Mouse (Mus musculus) c-Kit-positive CD71-positive TER-119-negative erythroid progenitor cells, embryonic 14.5 days (primary cell): ENCODE measurements around the gene Mas1.

ENCODE experiments used
- DNase-seq: peaks from one replicate; pipeline ENCODE4 v3.0.0-alpha.2; 2013; ENCODE audit warnings: low read depth

Mas1 gene

DNA sequence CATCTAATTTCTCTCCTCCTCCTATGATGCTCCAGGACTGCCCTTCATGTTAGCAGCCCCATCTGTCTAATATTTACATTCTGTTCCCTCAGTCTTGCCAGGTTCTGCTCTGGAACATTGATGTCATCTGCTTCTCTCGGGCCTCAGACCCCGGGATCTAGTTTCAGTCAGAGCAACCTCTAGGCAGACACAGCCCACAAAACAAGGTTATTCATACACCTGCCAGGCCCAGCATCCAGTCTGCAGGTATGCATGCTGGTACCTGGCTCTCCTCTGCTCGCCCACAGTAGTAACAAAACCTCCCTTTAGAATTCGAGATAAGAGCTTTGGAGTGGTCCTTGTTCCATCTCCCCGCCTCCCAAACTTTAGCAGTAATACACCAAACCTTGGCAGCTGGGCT, 37.6 kb downstream of the Mas1 start:
- DNase-seq = no peak

DNA sequence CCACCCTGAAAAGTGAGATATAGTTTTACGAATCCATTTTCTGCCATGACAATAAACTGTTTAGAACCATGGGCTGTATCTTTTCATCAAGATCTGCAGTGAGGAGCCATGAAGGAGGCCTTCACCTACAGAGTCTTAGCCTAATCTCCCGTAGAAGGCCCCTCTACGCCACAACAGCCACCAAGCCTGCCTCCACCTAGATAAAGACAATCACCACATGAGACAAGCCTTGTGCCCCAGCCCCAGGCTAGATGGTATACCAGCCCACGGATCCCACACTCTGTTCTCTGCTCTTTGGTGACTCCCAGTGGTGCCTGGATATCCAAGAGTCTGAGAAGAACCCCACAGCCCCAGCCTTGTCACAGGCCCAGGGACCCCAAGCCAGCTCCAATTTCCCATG, 52.1 kb downstream of the Mas1 start:
- DNase-seq = peak; percentile 35

GRCm38 (mm10) chr17:12814502-12814901, 53.4 kb downstream of the Mas1 start:
- DNase-seq = no peak

- no peak for DNase-seq
Observed at GRCm38 (mm10) chr17:12810973-12811303, 57.0 kb downstream of the Mas1 start.

DNA sequence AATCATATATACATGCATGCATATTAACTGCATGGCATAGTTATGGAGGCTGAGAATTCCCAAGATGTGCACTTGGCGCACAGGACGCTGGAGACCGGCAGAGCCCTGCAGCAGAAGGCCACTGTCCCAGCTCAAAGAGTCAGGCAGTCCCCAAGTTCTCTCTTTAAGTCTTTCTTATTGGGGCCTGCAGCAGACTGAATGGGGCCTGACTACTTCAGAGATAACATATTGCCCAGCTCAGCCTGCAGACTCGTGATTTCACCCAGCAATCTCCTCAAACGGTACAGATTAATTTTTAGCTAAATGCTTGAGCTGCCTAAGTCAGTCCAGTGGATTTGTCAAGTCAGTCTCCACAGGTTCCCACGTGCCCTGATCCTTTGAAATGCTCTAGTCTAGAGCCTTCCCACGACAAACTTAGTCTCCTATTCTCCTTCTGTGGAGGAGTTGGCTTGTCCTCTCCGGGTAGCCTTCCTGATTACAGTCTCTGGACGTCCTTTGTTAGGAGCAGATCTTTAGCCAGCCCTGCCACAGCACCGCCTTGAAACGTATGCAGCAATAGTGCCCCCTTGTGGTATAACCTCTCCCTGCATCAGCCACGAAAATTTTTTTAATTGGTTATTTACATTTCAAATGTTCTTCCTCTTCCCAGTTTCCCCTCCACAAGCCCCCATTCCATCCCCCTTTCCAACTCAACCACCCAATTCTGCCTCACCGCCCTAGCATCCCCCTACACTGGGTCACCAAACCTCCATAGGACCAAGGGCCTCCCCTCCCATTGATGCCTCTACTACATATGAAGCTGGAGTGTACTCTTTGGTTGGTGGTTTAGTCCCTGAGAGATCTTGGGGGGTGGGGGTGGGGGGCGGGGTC, 57.6 kb downstream of the Mas1 start:
- peak; percentile 42 for DNase-seq

GRCm38 (mm10) chr17:12808851-12809250, 59.1 kb downstream of the Mas1 start:
- DNase-seq = no peak

GRCm38 (mm10) chr17:12804584-12805445, 63.1 kb downstream of the Mas1 start:
- DNase-seq = no peak

DNA sequence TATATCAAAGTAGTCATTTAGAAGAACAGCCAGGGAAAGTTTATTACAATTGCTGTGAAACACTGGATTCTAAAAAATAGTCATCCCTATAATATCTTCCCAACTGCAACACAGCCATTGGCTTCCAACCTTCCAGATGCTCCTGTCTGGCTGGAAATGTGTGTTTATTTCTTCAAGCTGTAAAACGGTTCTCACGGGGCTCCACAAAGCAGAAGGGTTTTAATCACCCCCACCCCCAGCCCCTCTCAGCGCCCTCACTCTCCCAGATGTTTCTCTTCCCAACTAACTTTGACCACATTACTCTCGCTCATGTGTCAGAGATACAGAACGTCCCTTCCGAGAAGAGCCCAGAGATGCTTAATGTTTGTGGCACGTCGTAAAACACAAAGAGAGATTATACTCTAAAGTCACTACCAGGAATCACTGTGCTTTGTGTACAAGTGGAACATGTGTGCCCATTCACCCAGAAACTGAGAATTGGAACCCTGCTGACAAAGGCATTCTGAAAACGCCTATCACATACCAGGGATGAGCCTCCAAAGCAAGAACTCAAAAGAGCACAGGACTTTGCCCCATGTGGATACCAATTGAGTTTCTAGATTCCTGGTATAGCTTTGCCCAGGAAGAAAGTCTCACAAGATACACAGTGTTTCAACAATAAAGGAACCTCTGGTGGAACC, 65.9 kb downstream of the Mas1 start:
- no peak for DNase-seq

DNA sequence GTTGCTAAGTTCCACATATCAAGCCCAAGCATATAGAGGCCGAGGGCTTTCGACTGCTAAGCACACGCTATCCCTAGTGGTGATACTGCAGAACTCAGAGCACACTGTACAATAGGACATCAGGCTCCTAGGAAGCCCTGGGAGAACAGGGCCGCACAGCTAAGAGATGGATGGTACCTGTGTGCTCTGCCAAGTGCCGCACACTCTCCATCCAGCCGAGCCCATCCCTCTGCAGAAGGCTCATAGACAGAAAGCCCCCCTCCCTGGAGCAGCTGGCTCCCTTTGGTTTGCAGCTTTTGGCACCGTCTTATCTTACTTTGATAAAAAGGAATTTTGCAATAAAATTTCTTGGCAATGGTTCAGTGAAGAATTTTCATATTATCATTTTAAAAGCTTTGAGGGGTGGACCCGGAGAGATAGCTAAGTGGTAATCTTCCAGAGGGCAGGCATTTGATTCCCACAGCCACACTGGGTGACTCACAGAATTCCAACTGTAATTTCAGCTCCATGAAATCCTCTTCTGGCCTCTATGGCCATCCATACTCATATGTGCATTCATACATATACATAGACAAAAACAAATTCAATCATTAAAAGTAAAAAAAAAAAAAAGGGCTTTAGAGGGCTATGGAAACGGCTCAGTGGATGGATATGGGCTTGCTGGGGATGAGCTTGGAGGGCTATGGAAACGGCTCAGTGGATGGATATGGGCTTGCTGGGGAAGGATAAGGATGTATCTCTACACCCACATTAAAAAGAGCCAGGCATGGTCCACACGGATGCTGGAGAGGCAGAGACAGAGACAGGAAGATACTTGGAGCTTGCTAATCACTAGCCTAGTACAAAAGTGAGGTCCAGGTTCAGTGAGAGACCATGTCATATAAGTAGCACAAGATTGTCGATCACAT, 68.3 kb downstream of the Mas1 start:
- DNase-seq = no peak

DNA sequence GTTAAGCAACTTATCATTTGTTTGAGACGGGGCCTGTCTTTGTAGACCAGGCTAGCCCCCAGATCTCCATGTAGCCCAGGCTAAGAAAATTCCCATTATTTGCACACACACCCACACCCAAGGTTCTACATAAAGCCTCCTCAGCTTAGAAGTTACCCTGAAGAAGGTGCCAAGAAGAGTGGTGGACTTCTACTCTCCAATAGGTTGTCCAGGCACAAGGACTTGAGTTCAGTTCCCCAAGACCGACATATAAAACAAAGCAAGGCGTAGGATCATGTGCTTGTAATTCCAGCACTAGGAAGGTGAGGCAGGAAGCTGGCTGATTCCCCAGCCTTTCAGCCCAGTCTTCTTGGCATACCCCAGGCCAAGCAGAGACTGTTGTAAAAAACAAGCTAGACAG, 69.4 kb downstream of the Mas1 start:
- DNase-seq = no peak

GRCm38 (mm10) chr17:12797427-12798029, 70.4 kb downstream of the Mas1 start:
- DNase-seq = no peak

DNA sequence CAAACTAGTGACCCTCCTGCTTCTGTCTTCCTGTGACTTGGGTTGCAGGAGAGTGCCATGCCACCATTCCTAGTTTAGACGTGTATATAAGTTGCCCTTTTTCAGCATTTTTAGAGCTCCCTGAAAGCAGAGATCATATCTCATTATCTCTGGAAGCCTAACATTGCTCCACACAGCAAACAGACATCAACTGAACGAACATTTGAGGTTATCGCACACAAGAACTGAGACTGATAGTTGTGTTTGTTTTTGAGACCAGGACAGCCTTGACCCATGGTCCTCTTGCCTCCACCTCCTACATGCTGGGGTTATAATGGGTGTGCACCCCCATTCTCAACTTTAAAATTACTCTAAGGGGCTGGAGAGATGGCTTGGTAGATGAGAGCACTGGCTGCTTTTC, 71.3 kb downstream of the Mas1 start:
- no peak for DNase-seq

GRCm38 (mm10) chr17:12793660-12794406, 74.1 kb downstream of the Mas1 start:
- DNase-seq = no peak

- no peak for DNase-seq
Observed at GRCm38 (mm10) chr17:12792422-12793206, 75.3 kb downstream of the Mas1 start.

DNA sequence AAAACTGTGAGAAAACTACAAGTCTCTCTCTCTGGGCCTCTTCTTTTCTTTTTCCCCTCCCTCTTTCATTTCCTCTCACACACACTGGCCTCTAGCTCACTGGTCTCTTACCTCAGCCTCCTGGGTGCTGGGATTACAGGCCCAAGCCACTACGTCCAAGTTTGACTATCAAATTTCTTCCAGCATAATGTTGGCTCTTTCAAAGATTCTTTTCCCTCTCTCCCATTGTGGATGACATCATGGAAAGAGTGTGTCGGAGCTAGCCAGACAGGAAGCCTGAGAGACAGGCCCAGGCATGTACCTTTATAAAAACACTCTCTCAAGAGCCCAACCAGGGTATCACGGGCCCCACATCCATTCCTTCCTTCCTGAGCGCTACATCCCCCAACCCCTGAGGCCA, 76.5 kb downstream of the Mas1 start:
- DNase-seq = no peak

DNA sequence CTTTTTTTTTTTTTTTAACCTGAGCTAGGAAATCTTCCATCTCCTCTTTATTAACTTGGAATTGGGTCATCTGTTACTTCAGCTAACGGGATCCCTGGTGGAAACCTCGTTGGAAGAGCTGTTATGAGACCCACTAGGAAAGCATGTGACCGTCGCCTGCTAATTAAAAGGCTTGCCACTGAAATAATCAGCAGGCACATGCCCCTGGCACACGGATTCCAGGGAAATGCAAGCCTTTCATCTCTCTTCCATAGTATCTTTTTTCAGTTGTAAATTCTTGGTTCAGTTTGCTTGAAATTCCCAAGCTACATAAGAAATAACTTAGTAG, 76.9 kb downstream of the Mas1 start:
- DNase-seq = no peak
